Mouse (Mus musculus) cortical plate, adult 2 months (tissue): Measurements from ENCODE around the gene Ucp1. TPM values are rescaled to one million over a fixed set of nuclear protein-coding genes. Genes with fewer than 3 reads are reported as not detected.

Source experiments
- H3K27ac ChIP-seq: fragments of 200-500 bp; 2 replicates; pipeline ENCODE4 v1.5.1; 2012; ENCODE audit warnings: low read length, control low read depth, inconsistent platforms; ENCODE audit not compliant: insufficient read depth
- H3K4me1 ChIP-seq: fragments of 200-500 bp; 2 replicates; pipeline ENCODE4 v1.6.1; 2011; ENCODE audit warnings: low read length; ENCODE audit not compliant: control insufficient read depth, insufficient read depth
- H3K4me3 ChIP-seq: fragments of 200-500 bp; 2 replicates; pipeline ENCODE4 v1.5.1; 2011; ENCODE audit warnings: mild to moderate bottlenecking, low read length, control low read depth; ENCODE audit not compliant: insufficient read depth
- CTCF ChIP-seq: fragments of 200-500 bp; IDR thresholded peaks from 2 replicates; pipeline ENCODE4 v1.5.1; 2011; ENCODE audit warnings: mild to moderate bottlenecking, control low read depth, low read length; ENCODE audit not compliant: insufficient read depth; ENCODE audit errors: extremely low read depth
- POLR2A ChIP-seq: fragments of 200-500 bp; IDR thresholded peaks from 2 replicates; pipeline ENCODE4 v1.6.1; 2011; ENCODE audit warnings: mild to moderate bottlenecking, low read length, control low read depth; ENCODE audit not compliant: insufficient read depth; ENCODE audit errors: extremely low read depth
- polyA plus RNA-seq: library from polyadenylated mRNA; depleted of rRNA; stranded (reverse); fragments of >200 nt; gene quantifications from 2 replicates; pipeline ENCODE4 v1.2.3, GENCODE M21; 2012; rRNA removed

Ucp1 gene
- polyA plus RNA-seq, 1 experiment: 0.10 TPM

GRCm38 (mm10) chr8:83327889-83328288 lies 37.7 kb downstream of the Ucp1 start:
- Histone ChIP-seq H3K4me1 (no peaks in the 10 kb centered on the region), H3K4me3 (no peak overlapping the region), H3K27ac (no peak overlapping the region)
- no peak for TF ChIP-seq POLR2A
- no peak for TF ChIP-seq CTCF

GRCm38 (mm10) chr8:83331567-83331898 lies 41.4 kb downstream of the Ucp1 start:
- TF ChIP-seq CTCF: no peak
- TF ChIP-seq POLR2A: no peak
- Histone ChIP-seq H3K4me1 (no peaks in the 10 kb centered on the region), H3K27ac (no peak overlapping the region), H3K4me3 (peak overlapping the region; percentile 72)

GRCm38 (mm10) chr8:83331899-83332697 lies 41.9 kb downstream of the Ucp1 start, which contains the start of gene Elmod2:
Elmod2 (minus strand) TSS chr8:83332486.
- Histone ChIP-seq H3K27ac (peak within 1 kb of the TSS; percentile 34; the same call in 1 of the 2 replicates), H3K4me3 (peak within 1 kb of the TSS; percentile 72), H3K4me1 (no peaks in the 10 kb centered on the region)
- TF ChIP-seq POLR2A: peak; percentile 58; the same call in 1 of the 2 replicates
- no peak for TF ChIP-seq CTCF

DNA sequence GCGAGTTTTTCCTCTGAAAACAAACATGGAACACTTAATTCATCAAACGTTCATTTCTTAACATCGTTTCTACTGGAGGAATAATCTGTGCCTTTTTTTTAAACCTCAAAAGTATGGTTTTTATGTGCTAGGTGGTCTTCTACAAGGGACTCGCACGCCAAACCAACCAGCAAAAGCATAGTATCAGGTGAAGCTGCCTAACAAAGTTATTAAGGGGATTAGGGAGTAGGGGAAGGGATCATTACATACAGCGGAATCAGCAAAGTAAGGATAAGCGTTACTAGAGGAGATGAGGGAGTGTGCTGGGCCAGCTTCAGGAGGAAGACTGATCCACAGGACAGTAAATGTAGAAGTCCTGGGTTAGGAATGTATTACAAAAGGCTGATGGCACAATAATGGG lies 42.7 kb downstream of the Ucp1 start:
- Histone ChIP-seq H3K4me1 (no peaks in the 10 kb centered on the region), H3K27ac (no peak overlapping the region), H3K4me3 (peak overlapping the region; percentile 72)
- no peak for TF ChIP-seq POLR2A
- TF ChIP-seq CTCF: no peak

DNA sequence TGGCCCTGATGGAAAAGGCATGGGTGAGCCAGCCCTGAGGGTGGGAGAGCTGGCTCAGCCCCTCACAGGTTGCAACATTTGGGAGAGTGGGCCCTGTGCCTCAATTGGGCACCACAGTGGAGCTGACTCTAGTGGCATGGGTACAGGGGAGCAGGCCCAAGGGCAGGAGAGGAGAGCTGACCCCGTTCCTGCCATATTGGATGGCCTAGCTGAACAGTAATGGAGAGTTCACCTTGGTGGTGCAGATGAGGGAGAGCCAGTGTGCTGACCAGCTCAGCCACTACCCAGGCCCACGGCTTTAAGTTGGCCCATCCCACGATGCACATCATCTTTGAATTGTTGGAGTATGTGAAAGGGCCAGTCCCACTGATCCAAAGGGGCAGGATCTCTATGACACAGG lies 51.9 kb downstream of the Ucp1 start:
- TF ChIP-seq POLR2A: no peak
- TF ChIP-seq CTCF: no peak
- Histone ChIP-seq H3K27ac (no peak overlapping the region), H3K4me1 (no peaks in the 10 kb centered on the region), H3K4me3 (no peak overlapping the region)

DNA sequence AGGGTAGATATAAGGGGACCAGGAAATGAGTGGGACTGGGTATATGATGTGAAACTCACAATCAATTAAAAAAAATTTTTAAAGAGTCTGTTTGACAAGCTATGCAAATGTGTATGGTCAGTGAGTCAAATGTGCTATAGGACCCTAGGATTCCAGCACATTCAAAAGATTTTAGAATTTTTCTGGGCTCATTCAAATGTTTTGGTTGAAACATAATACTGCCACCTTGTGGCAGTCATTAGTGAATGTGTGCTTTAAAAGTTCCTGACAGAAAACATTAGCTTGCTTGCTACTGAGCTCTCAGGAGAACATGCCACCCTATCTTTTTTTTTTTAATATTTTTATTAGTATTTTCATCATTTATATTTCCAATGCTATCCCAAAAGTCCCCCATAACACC lies 52.5 kb downstream of the Ucp1 start:
- H3K4me1 ChIP-seq: no peaks in the 10 kb centered on the region
- no peak for TF ChIP-seq POLR2A
- no peak for TF ChIP-seq CTCF
- H3K27ac ChIP-seq: no peak overlapping the region
- no peak overlapping the region for H3K4me3 ChIP-seq

Other genes with a start within 250 kb of the Ucp1 start
- gene Tbc1d9, start 125.0 kb upstream of the Ucp1 start, polyA plus RNA-seq: 49.2 and 49.9 TPM in 2 replicates
- 2.9 and 3.4 TPM in 2 replicates for gene Gm10645, start 124.2 kb upstream of the Ucp1 start, polyA plus RNA-seq
- gene Elmod2, start 42.1 kb downstream of the Ucp1 start, polyA plus RNA-seq: 9.2 and 9.4 TPM in 2 replicates
- gene Mgat4d, start 58.1 kb downstream of the Ucp1 start, polyA plus RNA-seq: not detected in 2 replicates
- 8.3 and 8.8 TPM in 2 replicates for gene Clgn, start 99.5 kb downstream of the Ucp1 start, polyA plus RNA-seq
- gene Scoc, start 168.0 kb downstream of the Ucp1 start, polyA plus RNA-seq: 233 and 248 TPM in 2 replicates
- gene Olfr370, start 245.4 kb downstream of the Ucp1 start, polyA plus RNA-seq: not detected in 2 replicates